Mouse (Mus musculus) CD4-positive, CD25-positive, alpha-beta regulatory T cell, adult 4 months (primary cell): ENCODE data around the gene Pinlyp. TPM values are rescaled to one million over a fixed set of nuclear protein-coding genes. Genes with fewer than 3 reads are reported as not detected.

Experiments
- ATAC-seq: one replicate; pipeline ENCODE4 v1.8.0; 2017
- polyA plus RNA-seq, 2 experiments: library from polyadenylated mRNA; unstranded; fragments of 100-300 nt; shearing (Covaris generic); gene quantifications; one replicate each; pipeline ENCODE4 v1.2.1; 2017

Pinlyp gene
- polyA plus RNA-seq, 2 experiments from 2014 or later = not detected

- ATAC-seq = no peak
These were observed 15.5 kb upstream of the Pinlyp start for GRCm38 (mm10) chr7:24561450-24561849.

DNA sequence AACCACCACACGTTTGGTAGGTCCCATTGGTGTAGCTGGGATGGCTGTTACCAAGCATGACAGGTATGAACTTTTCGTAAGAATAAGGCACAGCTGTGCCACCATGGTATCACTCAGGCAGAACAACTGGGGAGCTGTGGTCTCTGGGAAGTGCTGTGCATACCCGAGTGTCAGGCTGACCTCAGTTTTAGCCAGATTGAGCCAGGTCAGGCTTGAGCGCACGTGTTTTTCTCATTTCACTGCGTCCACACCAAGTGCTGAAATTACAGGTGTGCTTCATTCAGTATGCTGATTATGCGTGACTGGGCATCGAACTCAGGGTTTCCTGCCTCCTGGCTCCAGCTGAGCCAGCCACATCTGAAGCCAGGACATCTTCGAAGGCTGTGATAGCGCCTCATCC, 9.9 kb upstream of the Pinlyp start:
- no peak for ATAC-seq

DNA sequence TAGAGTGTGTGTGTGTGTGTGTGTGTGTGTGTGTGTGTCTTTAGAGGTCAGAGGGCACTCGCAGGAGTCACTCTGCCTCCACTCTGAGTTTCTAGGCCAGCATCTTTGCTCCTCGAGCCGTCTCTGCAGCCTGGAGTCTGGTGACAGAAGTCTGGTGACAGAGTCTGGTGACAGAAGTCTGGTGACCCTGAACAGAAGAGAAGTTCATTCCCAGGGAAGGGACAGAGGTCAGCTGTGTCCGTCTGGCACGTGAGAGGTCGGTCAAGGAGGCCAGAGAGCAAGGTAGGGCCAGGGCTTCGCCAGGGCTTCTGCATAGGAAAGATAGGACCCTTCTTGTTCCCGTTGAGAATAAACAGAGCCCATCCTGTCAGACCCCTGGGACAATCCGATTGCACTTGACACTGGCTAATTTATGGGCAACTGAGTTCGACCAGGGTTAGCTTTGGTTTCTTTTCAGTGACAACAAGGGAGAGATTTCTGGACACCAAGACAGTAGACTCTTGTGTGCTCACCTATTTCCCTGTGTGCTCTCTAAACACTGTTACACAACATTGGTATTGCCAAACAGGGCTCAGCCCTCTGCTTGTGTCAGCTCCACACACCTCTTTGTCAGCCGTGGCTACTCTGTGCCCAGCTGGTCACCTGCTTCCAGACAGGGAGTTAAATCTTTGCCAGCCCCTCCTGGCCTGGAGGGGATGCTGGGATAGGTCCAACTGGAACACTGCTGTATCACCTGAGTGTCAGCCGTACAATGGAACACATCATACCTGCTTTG, 6.3 kb upstream of the Pinlyp start:
- no peak for ATAC-seq

DNA sequence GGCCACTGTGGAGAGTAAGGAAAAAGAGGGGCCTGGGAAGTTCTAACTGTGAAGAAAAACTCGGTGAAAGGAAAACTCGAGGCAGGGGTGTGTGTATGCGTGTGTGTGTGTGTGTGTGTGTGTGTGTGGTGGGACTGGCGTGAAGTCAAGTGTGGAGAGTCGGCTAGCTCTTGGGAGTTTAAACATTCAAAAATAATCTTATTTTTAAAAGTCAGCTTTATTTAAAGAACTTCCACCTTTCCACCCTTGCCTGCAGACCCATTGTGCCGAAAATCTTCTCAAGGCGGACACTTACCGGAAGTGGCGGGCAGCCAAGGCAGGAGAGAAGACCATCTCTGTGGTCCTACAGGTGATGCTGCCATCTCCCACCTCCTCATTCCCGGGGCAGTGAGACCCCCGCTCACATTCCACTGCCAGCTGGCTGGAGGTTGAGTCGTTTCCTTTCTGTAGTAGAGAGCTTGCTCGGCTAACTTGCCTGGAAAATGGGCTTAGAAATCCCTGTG, 1.7 kb upstream of the Pinlyp start:
- no peak for ATAC-seq

- ATAC-seq = peak; percentile 100
These were observed 894 bp upstream of the Pinlyp start for GRCm38 (mm10) chr7:24546634-24547389.

GRCm38 (mm10) chr7:24544506-24544905, 1.4 kb downstream of the Pinlyp start:
- no peak for ATAC-seq

GRCm38 (mm10) chr7:24539686-24540085, 6.2 kb downstream of the Pinlyp start:
- ATAC-seq = no peak

DNA sequence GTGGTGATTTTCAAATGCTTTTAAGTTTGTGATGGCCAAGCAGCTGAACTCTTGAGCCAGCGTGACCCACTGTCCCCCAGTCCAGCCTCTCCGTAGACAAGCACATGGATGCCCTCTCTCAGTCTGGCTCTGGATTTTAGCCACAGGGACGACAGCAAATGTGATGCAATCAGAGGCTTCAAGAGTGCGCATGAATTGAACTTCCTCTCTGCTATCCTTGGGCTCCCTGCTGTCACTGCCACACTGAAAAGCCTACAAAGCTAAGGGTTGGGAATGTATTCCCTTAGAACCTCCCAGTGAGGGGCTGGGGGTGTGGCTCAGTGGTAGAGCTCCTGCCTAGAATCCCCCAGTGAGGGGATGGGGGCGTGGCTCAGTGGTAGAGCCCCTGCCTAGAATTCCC, 7.2 kb downstream of the Pinlyp start:
- ATAC-seq = no peak

GRCm38 (mm10) chr7:24538154-24538553, 7.8 kb downstream of the Pinlyp start:
- no peak for ATAC-seq

DNA sequence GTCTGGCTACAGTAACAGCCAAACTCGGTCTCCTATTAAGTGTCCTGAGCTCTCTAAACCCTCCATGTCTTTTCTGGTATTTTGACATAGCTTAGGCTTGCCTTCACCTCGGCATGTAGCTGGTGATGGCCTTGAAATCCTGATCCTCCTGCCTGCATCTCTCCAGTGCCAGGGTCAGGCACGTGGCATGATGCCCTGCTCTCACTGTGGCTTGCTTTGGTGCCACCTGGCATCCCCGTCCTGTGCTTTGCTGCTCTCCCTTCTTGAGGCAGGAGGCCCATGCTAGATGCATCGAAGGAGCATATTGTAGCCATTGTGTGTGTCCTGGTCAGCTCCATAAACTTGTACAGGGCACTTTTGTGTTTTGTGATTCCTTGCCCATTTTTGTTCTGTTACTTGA, 8.3 kb downstream of the Pinlyp start:
- ATAC-seq = no peak

DNA sequence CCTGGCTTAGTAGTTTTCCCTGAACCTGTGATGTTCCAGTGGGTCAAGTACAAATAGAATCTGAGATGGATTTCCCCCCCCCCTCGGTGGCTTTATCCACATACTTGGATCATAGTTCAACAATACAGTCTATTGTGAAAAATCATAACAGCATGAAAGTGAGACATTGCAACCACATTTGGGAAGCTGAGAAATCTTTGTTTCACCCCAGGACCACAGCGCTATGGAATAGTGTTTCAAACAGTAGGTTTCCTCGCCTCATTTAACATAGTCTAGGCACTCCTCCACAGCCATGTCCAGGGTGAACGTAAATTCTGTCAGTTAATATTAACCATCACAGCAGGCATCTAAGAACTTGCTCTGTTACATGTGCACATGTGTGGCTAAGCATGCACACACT, 8.8 kb downstream of the Pinlyp start:
- no peak for ATAC-seq

DNA sequence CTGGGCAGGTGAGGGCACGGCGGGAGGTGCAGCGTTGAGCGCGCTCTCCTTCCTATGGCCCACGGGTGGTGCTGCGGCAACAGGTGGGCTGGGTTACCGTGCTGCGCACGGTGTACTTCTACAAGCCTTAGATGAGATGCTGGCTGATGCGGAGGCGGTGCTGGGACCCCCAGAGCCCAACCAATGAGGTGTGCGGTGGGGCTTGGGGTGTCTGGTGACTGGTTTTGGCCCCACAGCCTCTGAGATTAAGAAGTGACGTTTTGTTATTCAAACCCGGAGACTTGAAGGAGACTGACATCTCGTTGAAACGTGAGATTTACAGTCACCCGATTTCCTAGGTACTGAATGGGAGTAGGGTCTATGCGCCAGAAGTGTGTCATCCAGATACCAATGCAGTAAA, 11.6 kb downstream of the Pinlyp start:
- no peak for ATAC-seq

DNA sequence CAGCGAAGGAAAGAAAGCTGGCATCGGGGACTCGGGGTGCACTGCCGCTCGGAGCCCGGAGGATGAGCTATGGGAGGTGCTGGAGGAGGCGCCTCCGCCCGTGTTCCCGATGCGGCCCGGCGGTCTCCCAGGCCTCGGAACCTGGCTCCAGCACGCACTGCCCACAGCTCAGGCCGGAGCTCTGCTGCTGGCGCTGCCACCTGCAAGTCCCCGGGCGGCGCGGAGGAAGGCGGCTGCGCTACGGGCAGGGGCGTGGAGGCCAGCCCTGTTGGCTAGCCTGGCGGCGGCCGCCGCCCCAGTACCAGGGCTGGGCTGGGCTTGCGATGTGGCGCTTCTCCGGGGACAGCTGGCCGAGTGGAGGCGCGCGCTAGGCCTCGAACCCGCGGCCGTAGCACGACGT, 12.1 kb downstream of the Pinlyp start:
- ATAC-seq = no peak

GRCm38 (mm10) chr7:24533031-24533571, 12.8 kb downstream of the Pinlyp start:
- no peak for ATAC-seq

- no peak for ATAC-seq
These were observed 14.5 kb downstream of the Pinlyp start for GRCm38 (mm10) chr7:24531211-24531971.

- peak; percentile 84 for ATAC-seq
These were observed 15.6 kb downstream of the Pinlyp start, which contains the start of gene Irgq for GRCm38 (mm10) chr7:24530062-24530931. TSS of gene Irgq (plus strand) at chr7:24530689.

GRCm38 (mm10) chr7:24529580-24529979, 16.3 kb downstream of the Pinlyp start:
- ATAC-seq = no peak

GRCm38 (mm10) chr7:24528861-24529260, 17.1 kb downstream of the Pinlyp start:
- ATAC-seq = no peak

DNA sequence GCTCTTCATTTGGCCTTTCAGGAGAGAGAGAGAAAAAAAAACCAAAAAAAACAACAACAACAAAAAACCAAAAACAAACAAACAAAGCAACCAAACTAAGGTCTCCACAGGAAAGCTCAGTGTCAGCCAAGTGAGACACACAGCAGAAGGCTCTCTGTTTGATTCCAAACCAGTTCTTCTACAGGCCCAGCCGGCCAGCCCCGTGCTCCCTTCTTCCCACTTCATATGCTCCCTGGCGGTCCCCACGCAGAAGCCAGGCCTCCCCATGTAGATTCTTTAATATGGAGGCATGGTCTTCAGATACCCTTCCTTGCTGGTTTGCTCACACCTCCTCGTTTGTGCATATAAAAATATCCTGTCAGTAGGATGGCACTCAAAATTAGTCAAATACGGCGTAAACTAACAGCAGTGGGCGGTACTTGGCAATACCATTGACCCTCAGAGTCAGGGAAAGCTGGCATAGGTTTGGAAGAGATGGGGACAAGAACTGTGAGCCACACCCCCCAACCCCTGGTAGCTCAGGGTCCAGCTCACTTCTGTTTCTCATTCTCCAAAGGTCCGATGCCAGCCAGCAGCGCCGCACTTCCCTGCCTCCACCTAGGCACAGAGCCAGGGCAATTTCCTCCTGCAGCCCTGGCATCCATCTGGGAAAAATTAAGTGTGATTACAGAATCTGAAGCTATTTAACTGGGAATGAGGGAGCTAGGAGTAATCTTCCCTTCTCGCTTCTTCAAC, 20.1 kb downstream of the Pinlyp start:
- no peak for ATAC-seq

DNA sequence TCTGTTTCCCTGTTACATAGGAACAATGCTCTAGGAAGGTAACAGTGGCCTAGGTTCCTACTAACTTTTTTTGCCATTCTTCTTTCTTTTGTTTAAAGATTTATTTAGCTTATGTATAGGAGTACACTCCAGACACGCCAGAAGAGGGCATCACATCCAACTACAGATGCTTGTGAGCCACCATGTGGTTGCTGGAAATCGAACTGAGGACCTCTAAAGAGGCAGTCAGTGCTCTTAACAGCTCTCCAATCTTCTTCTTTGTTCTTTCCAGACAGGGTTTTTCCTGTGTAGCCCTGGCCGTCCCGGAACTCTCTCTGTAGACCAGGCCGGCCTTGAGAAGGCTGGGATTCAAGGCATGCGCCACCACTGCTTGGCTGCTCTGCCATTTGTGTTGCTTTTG, 20.9 kb downstream of the Pinlyp start:
- no peak for ATAC-seq

DNA sequence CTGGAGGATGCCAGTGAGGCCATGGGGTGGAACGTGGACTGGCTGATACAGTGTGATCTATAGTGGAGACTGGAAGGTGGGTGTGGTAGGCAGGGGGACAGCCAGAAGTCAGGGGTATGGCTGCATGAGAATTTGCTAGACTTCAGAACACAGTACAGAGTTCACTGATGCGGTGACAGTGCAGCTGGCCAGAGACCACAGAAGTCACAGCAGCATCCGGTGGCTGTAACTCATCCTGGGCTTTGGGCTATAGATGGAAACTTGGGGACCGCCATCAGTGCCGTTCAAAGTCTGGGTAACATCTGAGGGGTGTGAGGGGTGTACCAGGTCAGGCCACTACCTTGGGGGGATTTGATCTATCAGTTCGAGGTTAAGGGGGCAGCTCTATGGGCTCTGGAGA, 22.2 kb downstream of the Pinlyp start:
- ATAC-seq = no peak
